In the genomic region with DNA sequence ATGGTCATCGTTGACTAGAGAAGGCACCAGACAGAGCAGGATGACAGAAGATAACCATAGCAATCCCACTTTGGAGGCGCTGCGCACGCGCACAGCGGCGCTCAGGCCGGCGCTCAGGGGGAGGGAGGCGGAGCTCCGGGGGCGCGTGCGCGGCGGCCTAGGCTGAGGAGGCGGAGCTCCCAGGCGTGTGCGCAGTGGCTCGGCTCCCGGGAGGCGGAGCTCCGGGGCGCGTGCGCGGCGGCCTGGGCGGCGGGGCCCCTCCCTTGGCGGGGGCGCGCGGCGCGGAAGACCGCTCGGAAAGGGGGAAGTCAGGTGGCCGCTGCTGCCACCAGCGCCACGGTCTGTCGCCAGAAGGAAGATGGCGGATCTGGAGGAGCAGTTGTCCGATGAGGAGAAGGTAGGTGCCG, we compare ENCODE assay signal across 8 mouse cellular contexts. TPM values are rescaled to one million over a fixed set of nuclear protein-coding genes. Genes with fewer than 3 reads are reported as not detected.
DNase-seq lines count a peak whose midpoint lies in the region; ATAC-seq and TF ChIP-seq lines count a peak whose summit lies in the region.

No protein-coding gene starts in this region.

- H3K4me1 ChIP-seq in cortical plate, adult 2 months (ENCODE audit: control insufficient read depth, insufficient read depth, low read length) = 0 out of 2 replicates have a peak, but pooled peaks cover 1% of the 10 kb centered on the region

- no peak overlapping the region for H3K27ac ChIP-seq in cortical plate, adult 2 months (ENCODE audit: insufficient read depth, low read length)

- peak; percentile 80 for ATAC-seq in activated CD4-positive, CD25-positive, alpha-beta regulatory T cell, adult 4 months
- ATAC-seq in inflammation-experienced regulatory T-cells, adult 6 months = peak; percentile 83
- ATAC-seq in megakaryocyte-erythroid progenitor cell, adult 5-6 weeks (replicated peaks; ENCODE audit: low FRiP score, low TSS enrichment, poor library complexity, severe bottlenecking) = peak; percentile 81

- TF ChIP-seq CTCF in cortical plate, adult 2 months (IDR thresholded peaks at IDR 0.05; ENCODE audit: extremely low read depth, insufficient read depth, low read length) = no peak

- intact Hi-C loops in left cerebral cortex, postnatal 10 days (cut with DNase I) = no loop called here

- peak; percentile 97 for DNase-seq in gastrocnemius, postnatal 10 days
- DNase-seq in left cerebral cortex, postnatal 10 days (ENCODE audit: extremely low spot score in 1 of 2, low spot score in 2 of 2) = peak; percentile 92 to 98
- peak; percentile 97 for DNase-seq in right cerebral cortex, postnatal 25 days
- DNase-seq in urinary bladder, postnatal 4 days (ENCODE audit: low spot score in 2 of 2) = peak; percentile 94 to 95

- peak; percentile 69 for TF ChIP-seq POLR2A in cortical plate, adult 2 months (IDR thresholded peaks at IDR 0.05; ENCODE audit: extremely low read depth, insufficient read depth, low read length)

- peak overlapping the region; percentile 85 for H3K4me3 ChIP-seq in cortical plate, adult 2 months (ENCODE audit: insufficient read depth, low read length)

RNA-seq across cellular contexts. Expression of gene Capza2, which starts 0.7 kb away (rescaled TPM):
- polyA plus RNA-seq in activated CD4-positive, CD25-positive, alpha-beta regulatory T cell, adult 4 months (2017; shearing (Covaris generic)) = 100 to 1,000 TPM; 350 to 408 TPM
- 162 and 163 TPM in 2 replicates for polyA plus RNA-seq in cortical plate, adult 2 months (2012; rRNA removed)
- 100 to 1,000 TPM; 283 to 307 TPM for total RNA-seq in gastrocnemius, postnatal 10 days (2021)
- 100 to 1,000 TPM; 310 to 480 (median 320) TPM for polyA plus RNA-seq in inflammation-experienced regulatory T-cells, adult 6 months (2017; shearing (Covaris generic))
- total RNA-seq in left cerebral cortex, postnatal 10 days (2021) = 100 to 1,000 TPM; 265 to 274 TPM
- 75.8 and 85.8 TPM in 2 replicates for total RNA-seq in megakaryocyte-erythroid progenitor cell, adult 5-6 weeks (2014; fragmentation: Nextera tagmentation)
- 190 and 260 TPM in 2 replicates for total RNA-seq in megakaryocyte-erythroid progenitor cell, adult 5-6 weeks (2017)

RNA-seq across cellular contexts. Expression of gene St7, which starts 56.0 kb away (rescaled TPM):
- polyA plus RNA-seq in activated CD4-positive, CD25-positive, alpha-beta regulatory T cell, adult 4 months (2017; shearing (Covaris generic)) = 1 to 10 TPM; 4.2 to 4.6 TPM
- 22.8 and 26.3 TPM in 2 replicates for polyA plus RNA-seq in cortical plate, adult 2 months (2012; rRNA removed)
- 10 to 100 TPM; 15.2 to 15.4 TPM for total RNA-seq in gastrocnemius, postnatal 10 days (2021)
- 1 to 10 TPM; 2.1 to 4.8 (median 3.9) TPM for polyA plus RNA-seq in inflammation-experienced regulatory T-cells, adult 6 months (2017; shearing (Covaris generic))
- 10 to 100 TPM; 41.1 to 46.5 TPM for total RNA-seq in left cerebral cortex, postnatal 10 days (2021)
- total RNA-seq in megakaryocyte-erythroid progenitor cell, adult 5-6 weeks (2014; fragmentation: Nextera tagmentation) = 43.4 and 60.5 TPM in 2 replicates
- 38.4 and 38.6 TPM in 2 replicates for total RNA-seq in megakaryocyte-erythroid progenitor cell, adult 5-6 weeks (2017)
